Mouse (Mus musculus) hindbrain, embryonic 16.5 days (tissue): Measurements from ENCODE around the gene Faf1. TPM values are rescaled to one million over a fixed set of nuclear protein-coding genes. Genes with fewer than 3 reads are reported as not detected.

Experiments used
- ATAC-seq: fragments of 200-750 bp; cut with Nextera tagmentation; 2 replicates; pipeline ENCODE4 v1.8.0; 2017; ENCODE audit warnings: moderate TSS enrichment, moderate library complexity
- H3K27ac ChIP-seq: fragments of 300-500 bp; sonication (generic); 2 replicates; pipeline ENCODE4 v1.5.1; 2014; ENCODE audit warnings: low read depth, mild to moderate bottlenecking, control low read depth, low read length, moderate library complexity
- H3K27me3 ChIP-seq: fragments of 300-500 bp; sonication (generic); replicated peaks from 2 replicates; pipeline ENCODE4 v1.6.1; 2014; ENCODE audit warnings: low read length; ENCODE audit not compliant: control insufficient read depth, insufficient read depth
- H3K36me3 ChIP-seq: fragments of 300-500 bp; sonication (generic); 2 replicates; pipeline ENCODE4 v1.6.1; 2014; ENCODE audit warnings: mild to moderate bottlenecking, low read length, moderate library complexity, mixed read lengths; ENCODE audit not compliant: control insufficient read depth, insufficient read depth
- H3K4me1 ChIP-seq: fragments of 300-500 bp; sonication (generic); 2 replicates; pipeline ENCODE4 v1.6.1; 2014; ENCODE audit warnings: low read depth, low read length; ENCODE audit not compliant: control insufficient read depth, insufficient read depth
- H3K4me2 ChIP-seq: fragments of 300-500 bp; sonication (generic); 2 replicates; pipeline ENCODE4 v1.6.1; 2014; ENCODE audit warnings: mild to moderate bottlenecking, low read length, control low read depth, moderate library complexity
- H3K4me3 ChIP-seq: fragments of 300-500 bp; sonication (generic); 2 replicates; pipeline ENCODE4 v1.5.1; 2014; ENCODE audit warnings: mild to moderate bottlenecking, low read length, control low read depth, moderate library complexity
- H3K9ac ChIP-seq: fragments of 300-500 bp; sonication (generic); 2 replicates; pipeline ENCODE4 v1.6.1; 2014; ENCODE audit warnings: low read depth, mild to moderate bottlenecking, control low read depth, low read length, moderate library complexity
- H3K9me3 ChIP-seq: fragments of 300-500 bp; sonication (generic); 2 replicates; pipeline ENCODE4 v1.6.1; 2014; ENCODE audit warnings: mild to moderate bottlenecking, low read length, moderate library complexity; ENCODE audit not compliant: control insufficient read depth
- WGBS: fragments of 180-500 bp; shearing (Covaris S2); extraction: QIAGEN DNeasy Blood & Tissue Kit; methylation state at CpG from one replicate; pipeline ENCODE4 v1.1.7; 2014; 5-methylcytosine and 5-hydroxymethylcytosine counted together
- polyA plus RNA-seq: library from polyadenylated mRNA; unstranded; fragments of >200 nt; fragmentation: Nextera tagmentation; extraction: Ambion mirVana; gene quantifications from 2 replicates; pipeline ENCODE4 v1.2.1, GENCODE M21; 2015

Faf1 gene
- polyA plus RNA-seq, 1 experiment from 2014 or later: 25.0 TPM

- WGBS: 31% methylated on average over 8 of the region's 8 CpGs
- Histone ChIP-seq H3K4me3 (no peak overlapping the region), H3K4me1 (peaks cover 8% of the 10 kb centered on the region; the same call in 1 of the 2 replicates), H3K36me3 (no peaks in the 10 kb centered on the region), H3K27ac (no peak overlapping the region), H3K4me2 (no peak overlapping the region), H3K9ac (no peak overlapping the region), H3K9me3 (no peaks in the 10 kb centered on the region), H3K27me3 (no peaks in the 10 kb centered on the region)
- ATAC-seq: no peak
Measured at GRCm38 (mm10) chr4:109858571-109859392, 182.4 kb downstream of the Faf1 start.

GRCm38 (mm10) chr4:109859401-109859800 lies 183.0 kb downstream of the Faf1 start:
- no peak for ATAC-seq
- H3K36me3 ChIP-seq: no peaks in the 10 kb centered on the region
- peaks cover 8% of the 10 kb centered on the region; the same call in 1 of the 2 replicates for H3K4me1 ChIP-seq
- no peak overlapping the region for H3K27ac ChIP-seq
- no peaks in the 10 kb centered on the region for H3K27me3 ChIP-seq
- WGBS: 51% methylated on average over 7 of the region's 7 CpGs
- H3K9me3 ChIP-seq: no peaks in the 10 kb centered on the region
- H3K4me3 ChIP-seq: no peak overlapping the region
- H3K4me2 ChIP-seq: no peak overlapping the region
- no peak overlapping the region for H3K9ac ChIP-seq

GRCm38 (mm10) chr4:109860256-109860655 lies 183.9 kb downstream of the Faf1 start:
- H3K36me3 ChIP-seq: no peaks in the 10 kb centered on the region
- no peak overlapping the region for H3K4me2 ChIP-seq
- H3K4me3 ChIP-seq: no peak overlapping the region
- H3K27ac ChIP-seq: no peak overlapping the region
- no peak overlapping the region for H3K9ac ChIP-seq
- 51% methylated on average over 2 of the region's 2 CpGs for WGBS
- ATAC-seq: no peak
- H3K9me3 ChIP-seq: no peaks in the 10 kb centered on the region
- H3K27me3 ChIP-seq: no peaks in the 10 kb centered on the region
- H3K4me1 ChIP-seq: peaks cover 8% of the 10 kb centered on the region; the same call in 1 of the 2 replicates

- Histone ChIP-seq H3K4me1 (peaks cover 8% of the 10 kb centered on the region; the same call in 1 of the 2 replicates), H3K4me2 (no peak overlapping the region), H3K27me3 (no peaks in the 10 kb centered on the region), H3K27ac (no peak overlapping the region), H3K9ac (no peak overlapping the region), H3K9me3 (no peaks in the 10 kb centered on the region), H3K4me3 (no peak overlapping the region), H3K36me3 (no peaks in the 10 kb centered on the region)
- 37% methylated on average over 4 of the region's 4 CpGs for WGBS
- ATAC-seq: no peak
Measured at GRCm38 (mm10) chr4:109862271-109862670, 185.9 kb downstream of the Faf1 start.

GRCm38 (mm10) chr4:109863021-109863420 lies 186.6 kb downstream of the Faf1 start:
- Histone ChIP-seq H3K9ac (no peak overlapping the region), H3K27ac (no peak overlapping the region), H3K4me3 (no peak overlapping the region), H3K9me3 (no peaks in the 10 kb centered on the region), H3K4me1 (peaks cover 8% of the 10 kb centered on the region; the same call in 1 of the 2 replicates), H3K36me3 (no peaks in the 10 kb centered on the region), H3K4me2 (no peak overlapping the region), H3K27me3 (no peaks in the 10 kb centered on the region)
- no peak for ATAC-seq
- 25% methylated on average over 3 of the region's 3 CpGs for WGBS

- Histone ChIP-seq H3K4me2 (no peak overlapping the region), H3K9me3 (no peaks in the 10 kb centered on the region), H3K4me1 (no peaks in the 10 kb centered on the region), H3K27me3 (no peaks in the 10 kb centered on the region), H3K9ac (no peak overlapping the region), H3K36me3 (no peaks in the 10 kb centered on the region), H3K27ac (no peak overlapping the region), H3K4me3 (no peak overlapping the region)
- no peak for ATAC-seq
- 60% methylated on average over 3 of the region's 3 CpGs for WGBS
Measured at GRCm38 (mm10) chr4:109868897-109869484, 192.6 kb downstream of the Faf1 start.

- 38% methylated on average over 4 of the region's 4 CpGs for WGBS
- ATAC-seq: no peak
- H3K9ac ChIP-seq: no peak overlapping the region
- H3K36me3 ChIP-seq: no peaks in the 10 kb centered on the region
- no peaks in the 10 kb centered on the region for H3K4me1 ChIP-seq
- H3K4me3 ChIP-seq: no peak overlapping the region
- no peak overlapping the region for H3K4me2 ChIP-seq
- no peak overlapping the region for H3K27ac ChIP-seq
- no peaks in the 10 kb centered on the region for H3K27me3 ChIP-seq
- H3K9me3 ChIP-seq: no peaks in the 10 kb centered on the region
Measured at GRCm38 (mm10) chr4:109884333-109884732, 207.9 kb downstream of the Faf1 start.

GRCm38 (mm10) chr4:109887856-109888357 lies 211.5 kb downstream of the Faf1 start:
- no peak overlapping the region for H3K9ac ChIP-seq
- peaks cover 9% of the 10 kb centered on the region for H3K36me3 ChIP-seq
- H3K27ac ChIP-seq: no peak overlapping the region
- no peaks in the 10 kb centered on the region for H3K27me3 ChIP-seq
- no peak overlapping the region for H3K4me2 ChIP-seq
- H3K9me3 ChIP-seq: no peaks in the 10 kb centered on the region
- no peaks in the 10 kb centered on the region for H3K4me1 ChIP-seq
- WGBS: 88% methylated on average over 6 of the region's 6 CpGs
- H3K4me3 ChIP-seq: no peak overlapping the region
- ATAC-seq: no peak

GRCm38 (mm10) chr4:109897810-109898566 lies 221.6 kb downstream of the Faf1 start:
- ATAC-seq: no peak
- H3K4me3 ChIP-seq: no peak overlapping the region
- H3K4me1 ChIP-seq: no peaks in the 10 kb centered on the region
- no peaks in the 10 kb centered on the region for H3K9me3 ChIP-seq
- H3K36me3 ChIP-seq: no peaks in the 10 kb centered on the region
- 90% methylated on average over 6 of the region's 6 CpGs for WGBS
- no peak overlapping the region for H3K27ac ChIP-seq
- no peaks in the 10 kb centered on the region for H3K27me3 ChIP-seq
- no peak overlapping the region for H3K4me2 ChIP-seq
- H3K9ac ChIP-seq: no peak overlapping the region
